Mouse (Mus musculus): ENCODE measurements around the gene Pop7.

The Pop7 gene

DNA sequence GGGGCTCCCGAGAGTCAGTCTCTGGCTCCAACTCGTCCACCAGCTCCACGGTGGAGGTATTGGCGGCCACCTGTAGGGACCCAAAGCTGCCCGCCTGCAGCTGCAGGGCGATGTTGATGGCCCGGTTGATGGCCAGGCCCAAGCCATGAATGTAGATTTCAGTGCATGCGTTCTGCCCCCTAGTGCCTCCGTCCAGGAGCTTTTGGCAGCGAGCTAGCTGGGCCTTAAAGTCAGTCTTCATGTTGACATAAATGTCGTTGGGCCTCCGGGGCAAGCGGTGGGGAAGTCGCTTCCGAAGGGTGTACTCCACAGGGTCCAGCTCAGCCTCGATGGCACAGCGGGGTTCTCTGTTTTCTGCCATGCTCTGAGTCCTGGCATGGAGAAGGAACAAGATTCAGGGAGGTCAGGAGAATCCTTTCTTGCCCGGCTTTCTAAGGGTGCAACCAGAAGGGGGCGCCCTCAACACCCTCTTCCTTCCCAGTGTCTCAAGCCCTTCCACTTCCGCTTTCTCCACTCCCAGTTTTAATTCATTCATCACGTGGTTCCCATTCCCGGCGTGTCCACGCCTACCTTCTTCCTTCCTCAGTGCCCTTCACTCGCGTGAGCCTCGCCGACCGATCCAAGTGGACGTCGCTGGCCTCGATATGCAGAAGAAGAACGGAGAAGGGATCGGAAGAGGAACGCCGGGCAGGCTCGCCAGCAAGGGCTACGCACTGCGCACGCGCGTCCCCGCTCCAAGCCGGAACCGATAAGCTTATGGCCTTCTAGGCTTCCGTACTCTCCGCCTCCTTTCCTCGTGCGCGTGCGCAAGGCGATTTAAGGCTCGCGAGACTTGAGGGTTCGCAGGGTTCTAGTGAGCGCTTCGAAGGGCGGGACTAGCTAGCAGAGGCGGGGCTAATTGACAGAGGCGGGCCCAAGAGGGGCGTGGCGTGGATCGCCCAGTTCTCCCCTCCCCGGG is at the start of gene Pop7:
Pop7 (minus strand) TSS at position 810 of the 958 bp plus-strand sequence.
- peak; percentile 100 for DNase-seq

DNA sequence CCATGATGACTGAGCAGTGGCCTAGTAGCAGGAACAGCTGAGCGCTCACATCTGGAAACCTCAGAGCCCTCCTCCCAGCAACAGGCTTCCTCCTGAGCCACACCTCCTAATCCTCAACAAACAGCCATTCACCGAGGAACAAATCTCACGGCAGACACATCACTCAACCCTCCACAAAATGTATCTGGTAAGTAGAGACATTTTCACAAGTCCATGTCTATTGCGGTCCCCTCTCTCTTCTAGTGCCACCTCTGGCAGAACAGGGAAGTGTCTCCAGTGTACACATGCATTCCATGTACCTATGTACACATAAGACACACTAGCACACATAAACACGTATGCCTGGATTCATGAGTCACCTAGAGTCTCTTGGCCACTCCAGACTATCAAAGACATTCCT is 48.8 kb upstream of the Pop7 start:
- no peak for DNase-seq

DNA sequence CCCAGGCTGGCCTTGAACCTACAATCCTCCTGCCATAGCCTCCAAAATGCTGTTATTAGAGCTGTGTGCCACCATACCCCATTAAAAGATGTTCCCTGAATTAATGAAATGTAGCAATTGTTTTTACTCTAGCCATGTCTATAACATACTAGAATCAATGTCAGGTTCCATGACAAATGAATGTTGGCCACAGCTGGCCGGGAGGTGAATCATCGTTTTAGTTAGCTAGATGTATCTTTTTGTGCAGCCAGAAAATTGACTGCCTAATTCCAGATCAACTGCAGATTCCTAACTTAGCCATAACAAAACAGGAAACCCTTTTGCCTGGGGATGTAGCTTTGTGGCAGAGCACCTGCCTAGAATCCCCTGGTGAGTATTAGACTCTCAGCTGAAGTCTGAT is 47.5 kb upstream of the Pop7 start:
- no peak for DNase-seq

DNA sequence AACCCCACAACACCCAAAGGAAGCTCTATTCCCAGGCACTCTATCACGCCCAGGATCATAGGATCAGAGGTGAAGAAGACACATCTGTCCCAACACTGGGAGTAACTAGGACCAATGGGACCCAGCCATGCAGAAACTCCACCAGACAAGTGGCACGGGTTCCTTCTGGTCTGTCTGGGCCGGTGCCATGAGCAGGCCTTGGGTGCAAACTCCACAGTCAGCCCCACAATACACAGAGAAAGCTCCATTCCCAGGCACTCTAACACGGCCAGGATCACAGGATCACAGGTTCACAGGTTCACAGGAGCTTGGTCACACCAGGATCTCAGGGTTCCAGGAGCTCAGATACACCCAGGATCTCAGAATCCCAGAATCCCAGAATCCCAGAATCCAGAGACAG is 43.3 kb upstream of the Pop7 start:
- DNase-seq, result no peak

DNA sequence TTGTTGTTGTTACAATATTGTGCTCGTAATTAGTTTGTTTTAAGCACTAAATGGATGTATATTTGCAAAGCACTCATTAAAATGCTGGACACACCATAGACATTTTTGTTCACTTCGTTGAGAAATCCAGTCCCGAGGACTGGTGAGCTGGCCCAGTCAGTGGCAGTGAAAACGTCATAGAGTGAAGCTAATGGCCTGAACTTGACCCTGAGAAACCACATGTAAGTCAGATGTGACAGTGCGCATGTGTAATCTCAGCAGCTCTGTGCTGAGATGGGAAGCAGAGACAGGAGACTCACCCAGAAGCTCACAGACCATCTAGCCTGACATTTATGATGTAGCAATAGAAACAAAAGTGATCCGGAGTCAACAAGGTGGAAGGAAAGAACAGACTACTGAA is 42.6 kb upstream of the Pop7 start:
- no peak for DNase-seq

DNA sequence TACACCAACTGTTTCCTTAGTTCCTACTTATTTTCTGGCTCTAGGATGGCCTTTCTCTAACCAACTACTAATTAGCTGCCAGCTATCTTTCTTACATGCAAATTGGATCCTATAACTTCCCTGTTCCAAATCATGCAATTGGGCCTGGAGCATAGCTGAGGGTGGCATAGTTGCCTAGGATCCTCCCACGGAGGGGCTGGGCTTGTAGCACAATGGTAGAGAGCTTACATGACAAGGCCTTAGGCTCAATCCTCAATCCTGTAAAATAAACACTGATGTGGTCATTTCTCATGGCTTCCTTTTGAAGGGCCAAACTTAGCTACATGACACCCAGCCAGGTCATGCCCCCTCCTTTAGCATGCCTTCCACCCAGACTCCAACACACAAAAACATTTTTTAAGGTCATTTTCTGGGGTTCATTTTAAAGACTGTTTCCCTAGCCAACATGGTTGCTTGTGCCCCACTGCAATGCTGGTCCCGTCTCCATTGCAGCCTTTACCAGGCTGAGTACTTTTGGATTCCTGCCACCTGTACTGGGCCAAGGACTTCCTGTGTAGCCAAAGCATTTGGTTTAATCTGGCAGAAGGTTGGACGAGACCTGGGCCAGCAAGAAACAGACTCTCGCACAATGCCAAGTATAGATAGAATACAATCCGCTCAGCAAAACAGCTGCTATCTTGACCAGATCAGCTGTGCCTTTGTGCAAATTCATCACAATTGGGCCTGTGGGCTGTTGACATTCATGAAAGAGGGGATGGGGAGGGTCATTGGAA is 39.6 kb upstream of the Pop7 start:
- peak; percentile 75 for DNase-seq

DNA sequence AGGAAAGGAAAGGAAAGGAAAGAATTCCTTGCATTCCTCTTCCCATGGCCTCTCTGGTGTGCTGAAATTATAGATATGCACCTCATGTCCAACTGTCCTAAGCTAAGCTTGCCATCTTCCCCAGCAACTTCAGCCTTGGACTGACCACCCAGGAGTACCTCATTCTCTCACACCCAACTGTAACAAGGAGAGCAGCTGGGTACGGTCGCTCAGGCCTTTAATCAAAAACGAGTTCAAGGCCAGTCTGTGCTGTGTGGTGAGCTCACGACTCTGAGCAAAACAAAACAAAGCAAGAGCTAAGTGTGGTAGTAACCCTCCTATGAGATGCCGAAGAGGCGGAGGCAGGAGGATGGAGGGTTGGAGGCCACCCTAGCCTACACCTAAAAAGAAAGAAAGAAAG is 38.7 kb upstream of the Pop7 start:
- no peak for DNase-seq

DNA sequence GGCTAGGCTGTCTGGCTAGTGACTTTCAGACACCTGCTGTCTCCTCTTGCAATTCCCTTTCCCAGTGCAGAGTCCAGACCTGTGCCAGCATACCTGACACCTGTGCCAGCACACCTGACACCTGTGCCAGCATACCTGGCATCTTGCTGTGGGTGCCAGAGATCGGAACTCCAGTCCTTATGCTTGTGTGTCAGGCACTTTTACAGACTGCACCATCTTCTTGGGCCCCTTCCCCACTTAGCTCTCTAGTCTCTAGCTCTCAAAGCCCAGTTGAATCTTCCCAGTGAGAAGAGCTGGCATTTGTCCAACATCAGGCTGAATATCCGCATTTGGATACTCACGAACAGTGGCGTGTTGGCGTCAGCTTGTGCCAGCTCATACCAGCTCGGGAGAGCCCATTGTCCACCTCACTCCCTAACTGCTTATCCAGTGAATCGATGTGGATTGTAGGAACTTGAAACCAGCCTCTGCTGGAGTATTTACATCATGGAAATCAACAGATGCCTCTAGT is 37.0 kb upstream of the Pop7 start:
- peak; percentile 73 for DNase-seq

DNA sequence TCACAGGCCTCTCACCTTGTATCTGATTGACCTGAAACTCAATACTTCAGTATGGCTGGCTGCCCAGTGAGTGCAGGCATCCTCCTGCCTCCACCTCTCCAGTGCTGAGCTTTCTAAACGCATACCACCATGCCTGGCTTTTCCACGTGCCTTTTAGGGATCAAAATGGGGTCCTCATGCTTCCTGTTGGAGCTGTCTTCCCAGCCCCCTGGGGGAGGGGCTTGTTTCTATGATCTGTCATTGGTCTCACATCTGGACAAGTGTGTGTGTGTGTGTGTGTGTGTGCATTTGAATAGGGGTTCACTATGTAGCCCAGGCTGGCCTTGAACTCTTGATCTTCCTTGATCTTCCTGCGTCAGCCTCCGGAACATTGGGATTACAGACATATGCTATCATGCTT is 35.1 kb upstream of the Pop7 start:
- peak; percentile 18 for DNase-seq

DNA sequence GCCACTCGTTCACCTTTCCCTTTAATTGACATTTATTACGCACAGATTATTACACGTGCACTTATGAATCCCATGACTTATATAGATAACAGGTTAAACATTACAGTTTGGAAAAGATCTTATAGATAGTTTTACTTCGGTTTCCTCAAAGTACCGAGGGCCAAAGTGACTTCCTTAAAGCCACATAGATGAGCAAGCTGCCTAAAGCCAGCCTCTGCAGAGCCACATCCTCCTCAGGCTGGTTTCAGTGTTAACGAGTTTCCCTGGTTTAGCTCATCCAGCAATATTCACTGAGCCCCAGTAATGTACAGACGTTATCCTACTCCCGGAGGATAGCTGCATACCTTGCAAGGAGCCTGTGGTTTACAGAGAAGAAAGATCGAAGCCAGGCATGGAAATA is 33.0 kb upstream of the Pop7 start:
- DNase-seq, result no peak

DNA sequence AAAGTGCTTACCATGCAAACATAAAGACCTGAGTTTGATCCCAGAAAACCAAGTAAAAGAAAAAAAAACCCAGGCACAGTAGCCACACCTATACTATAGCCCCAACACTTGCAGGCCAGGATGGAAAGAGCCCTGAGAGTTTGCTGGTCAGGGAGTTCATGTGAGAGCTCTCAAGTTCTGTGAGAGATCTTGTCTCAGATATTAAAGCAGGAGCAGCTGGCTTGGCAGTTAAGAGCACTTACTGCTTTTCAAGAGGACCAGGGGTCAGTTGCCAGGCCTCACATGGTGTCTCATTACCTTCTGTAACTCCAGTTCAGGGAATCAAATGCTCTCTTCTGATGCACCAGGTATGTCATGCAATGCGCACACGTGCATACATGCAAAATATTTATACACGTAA is 32.4 kb upstream of the Pop7 start:
- DNase-seq, result no peak

DNA sequence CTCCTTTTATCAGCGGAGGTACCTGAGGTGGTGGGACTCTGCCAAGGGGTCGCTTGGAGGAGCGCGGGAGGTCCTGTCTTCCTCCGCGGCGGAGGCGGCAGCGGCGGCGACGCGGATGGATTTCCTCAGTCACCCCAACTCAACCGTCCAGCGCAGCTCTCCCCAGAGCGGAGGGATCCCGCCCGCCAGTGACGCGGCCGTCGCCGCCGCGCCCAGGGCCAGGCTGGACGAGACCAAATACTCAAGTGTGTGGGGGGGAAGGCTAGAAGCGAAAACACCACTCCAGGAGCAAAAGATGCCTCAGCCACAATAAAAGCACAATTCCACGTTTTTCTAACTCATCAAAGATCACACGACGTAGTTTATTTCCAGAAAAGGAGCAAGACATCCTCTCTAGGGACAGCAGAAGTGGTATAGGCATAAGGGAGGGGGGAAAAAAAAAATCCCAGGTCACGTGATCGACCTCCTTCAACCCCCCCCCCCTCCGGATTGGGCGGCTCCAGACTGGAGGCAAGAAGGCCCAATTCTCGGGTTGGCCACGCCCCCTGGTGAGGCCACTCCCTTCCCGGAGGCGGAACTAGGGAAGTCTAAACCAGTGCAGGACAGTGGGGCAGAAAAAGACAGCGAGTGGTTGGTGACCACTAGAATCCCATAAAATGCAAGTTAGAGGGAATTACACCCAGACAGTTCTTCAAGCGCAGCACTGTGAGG is 31.0 kb upstream of the Pop7 start, which contains the start of the genes Epo and Gnb2:
Epo (minus strand) TSS at position 126 of the 711 bp plus-strand sequence.
Gnb2 (minus strand) TSS at position 394 of the 711 bp plus-strand sequence.
- DNase-seq, result peak; percentile 99

DNA sequence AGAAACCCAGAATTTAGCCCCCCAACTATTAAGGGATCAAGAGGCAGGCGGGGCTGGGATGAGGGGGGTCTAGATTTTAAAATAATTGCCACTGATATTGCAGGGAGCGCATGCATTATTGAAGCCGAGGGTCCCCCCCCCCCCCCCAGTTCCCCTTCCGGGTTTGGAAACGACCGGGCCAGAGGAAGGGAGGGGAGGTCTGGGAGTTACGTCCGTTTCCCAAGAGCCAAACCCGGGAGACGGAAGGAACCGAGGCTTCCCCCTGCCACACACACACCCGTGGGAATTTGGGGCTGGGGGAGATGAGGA is 30.4 kb upstream of the Pop7 start:
- DNase-seq, result no peak

DNA sequence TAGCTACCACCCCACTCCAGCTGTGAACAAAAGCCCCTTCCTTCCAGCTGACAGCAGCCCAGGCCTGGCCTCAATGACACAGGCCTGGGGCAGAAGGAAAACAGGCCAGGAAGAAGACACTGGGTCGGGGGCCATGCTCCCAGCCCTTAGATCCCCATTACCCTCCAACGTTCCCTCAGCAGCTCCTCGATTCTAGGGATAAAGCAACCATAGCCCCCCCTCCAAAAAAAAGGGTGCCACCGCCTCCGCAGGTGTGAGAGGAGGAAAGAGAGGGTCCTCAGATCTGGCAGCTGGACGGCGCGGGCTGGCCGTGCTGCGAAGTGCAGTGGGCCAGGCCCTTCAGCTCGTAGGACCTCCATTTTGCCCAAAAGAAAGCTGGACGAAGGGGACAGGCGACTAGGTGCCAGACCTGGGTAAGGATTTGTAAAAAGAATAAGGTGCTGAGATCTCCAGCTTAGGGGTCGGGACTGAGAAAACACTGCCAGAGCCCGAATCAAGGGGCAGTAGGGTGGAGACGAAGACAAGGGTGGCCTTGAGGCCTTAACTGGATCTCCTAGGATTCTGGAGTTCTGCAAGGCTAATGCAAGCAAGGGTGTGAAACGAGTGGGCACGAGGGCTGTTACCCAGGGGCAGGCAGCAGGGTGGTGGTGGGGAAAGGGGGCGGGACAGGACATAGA is 30.0 kb upstream of the Pop7 start:
- no peak for DNase-seq

DNA sequence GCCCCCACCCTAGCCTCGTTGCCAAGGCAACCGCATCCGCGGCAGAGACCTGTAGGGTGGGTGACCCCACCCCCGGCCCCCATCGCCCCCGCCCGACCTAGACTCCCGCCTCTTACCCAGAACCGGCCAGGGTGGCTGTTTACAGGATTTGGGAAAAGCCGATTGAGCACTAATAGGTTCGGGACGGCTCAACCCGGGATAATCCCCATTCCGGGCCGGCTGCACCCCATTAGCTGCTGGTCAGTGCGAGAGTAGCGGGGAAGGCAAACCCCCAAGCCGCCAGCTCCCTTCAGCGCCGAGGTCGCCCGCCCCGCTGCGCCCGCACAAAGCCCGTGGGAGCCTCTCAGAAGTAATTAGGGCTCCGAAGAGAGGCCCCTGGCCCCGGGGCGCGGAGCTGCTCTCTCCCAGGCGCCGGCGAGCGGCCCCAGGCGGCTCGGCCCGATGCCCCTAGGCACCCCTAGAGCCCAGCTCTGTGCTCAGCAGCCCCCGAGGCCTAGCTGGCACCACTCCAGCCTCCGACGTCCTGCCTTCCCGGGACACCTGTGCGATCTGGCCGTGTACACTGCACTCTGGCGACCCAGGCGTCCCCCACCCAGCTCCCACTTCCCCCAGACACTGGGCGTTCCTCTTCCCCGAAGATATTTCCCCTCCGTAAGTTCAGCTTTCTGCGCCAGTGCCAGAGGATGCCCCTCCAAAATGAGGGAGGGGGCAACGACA is 29.3 kb upstream of the Pop7 start:
- DNase-seq, result peak; percentile 69

DNA sequence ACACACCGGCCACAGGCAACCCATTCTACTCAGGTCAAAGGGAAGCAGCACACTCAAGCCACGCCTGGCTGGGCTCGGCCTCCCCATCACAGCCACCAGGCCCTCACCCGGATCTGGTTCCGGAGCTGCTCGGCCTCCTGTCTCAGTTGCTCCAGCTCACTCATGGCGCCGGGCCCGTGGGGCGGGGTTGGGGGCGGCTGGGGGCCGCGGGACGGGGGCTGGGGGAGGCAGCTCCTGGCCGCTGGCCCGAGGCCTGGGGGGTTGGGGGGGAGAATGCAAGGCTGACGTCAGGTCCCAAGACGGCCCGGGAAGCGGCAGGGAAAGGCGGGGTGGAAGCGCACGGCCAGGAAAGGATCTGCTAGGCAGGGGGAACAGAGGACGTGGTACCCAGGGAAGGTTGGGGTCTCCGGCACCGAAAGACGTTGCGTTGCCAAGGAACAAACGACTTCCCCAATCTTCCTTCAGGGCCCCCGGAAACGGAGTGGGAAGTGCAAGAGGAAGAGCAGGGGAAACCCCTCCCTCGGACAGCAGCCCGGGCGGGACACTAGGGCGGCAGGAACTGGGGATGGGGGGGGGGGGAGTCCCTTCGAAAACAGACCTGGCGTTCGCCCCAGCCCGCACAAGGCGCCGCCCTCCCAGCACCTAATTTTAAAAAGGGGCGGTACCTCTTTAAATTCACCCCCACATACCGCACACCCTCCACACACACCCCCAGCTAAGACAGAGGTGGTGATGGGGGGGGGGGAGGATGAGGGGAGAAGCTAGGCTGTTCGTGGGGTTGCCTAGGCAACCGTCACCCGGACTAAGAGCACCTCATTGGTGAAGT is 28.5 kb upstream of the Pop7 start:
- DNase-seq, result peak; percentile 55

DNA sequence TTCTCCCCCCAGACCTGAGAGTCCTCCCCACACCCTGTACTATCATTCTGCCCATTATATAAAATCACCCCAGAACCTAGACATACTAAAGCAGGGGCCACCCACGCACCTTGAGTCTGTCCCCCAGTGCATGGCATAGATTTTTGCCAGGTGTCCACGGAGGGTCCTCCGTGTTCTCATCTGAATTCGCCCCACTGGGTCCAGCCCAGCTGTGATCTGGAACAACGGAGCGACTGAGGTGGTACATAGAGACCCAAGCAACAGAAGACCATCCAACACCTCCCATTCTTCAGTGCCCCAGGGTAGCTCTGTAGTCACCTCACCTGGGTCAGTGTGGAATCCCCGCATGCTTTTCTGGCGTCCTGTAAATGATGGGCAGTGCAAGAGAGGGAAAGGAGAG is 27.8 kb upstream of the Pop7 start:
- DNase-seq, result no peak

DNA sequence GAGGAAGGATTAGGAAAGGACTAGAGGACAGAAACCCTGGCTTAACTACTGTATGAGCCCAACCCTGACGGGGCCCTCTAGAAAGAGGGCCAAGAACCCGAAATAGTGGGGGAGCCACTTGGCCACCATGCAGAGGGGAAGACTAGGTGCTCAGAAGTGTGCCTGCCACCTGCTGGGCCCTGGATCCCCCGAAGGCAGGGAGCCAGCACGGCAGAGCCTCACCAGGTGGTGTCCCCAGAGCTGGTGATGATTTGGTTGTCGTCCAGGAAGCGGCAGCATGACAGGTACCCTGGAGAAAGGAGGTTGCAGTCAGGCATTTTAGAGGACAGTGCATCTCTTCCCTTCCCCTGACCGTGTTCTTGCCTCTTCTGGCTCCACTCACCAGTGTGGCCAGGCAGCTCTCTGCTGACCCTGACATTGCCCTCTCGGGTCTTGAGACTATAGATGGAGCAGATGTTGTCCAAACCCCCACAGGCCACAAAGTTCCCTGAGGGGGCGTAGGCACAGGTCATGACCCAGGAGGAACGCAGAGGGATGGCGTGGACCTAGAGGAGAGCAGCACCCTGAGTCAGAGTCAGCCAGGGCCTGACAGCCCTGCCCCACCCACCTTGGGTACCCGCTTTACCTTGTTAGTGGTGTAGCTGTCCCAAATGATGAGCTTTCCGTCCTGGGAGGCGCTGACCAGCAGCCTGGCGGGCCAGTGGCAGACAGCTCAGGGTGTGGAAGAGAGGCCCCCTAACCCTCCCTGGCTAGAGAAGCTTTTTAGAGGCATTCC is 27.1 kb upstream of the Pop7 start:
- no peak for DNase-seq

DNA sequence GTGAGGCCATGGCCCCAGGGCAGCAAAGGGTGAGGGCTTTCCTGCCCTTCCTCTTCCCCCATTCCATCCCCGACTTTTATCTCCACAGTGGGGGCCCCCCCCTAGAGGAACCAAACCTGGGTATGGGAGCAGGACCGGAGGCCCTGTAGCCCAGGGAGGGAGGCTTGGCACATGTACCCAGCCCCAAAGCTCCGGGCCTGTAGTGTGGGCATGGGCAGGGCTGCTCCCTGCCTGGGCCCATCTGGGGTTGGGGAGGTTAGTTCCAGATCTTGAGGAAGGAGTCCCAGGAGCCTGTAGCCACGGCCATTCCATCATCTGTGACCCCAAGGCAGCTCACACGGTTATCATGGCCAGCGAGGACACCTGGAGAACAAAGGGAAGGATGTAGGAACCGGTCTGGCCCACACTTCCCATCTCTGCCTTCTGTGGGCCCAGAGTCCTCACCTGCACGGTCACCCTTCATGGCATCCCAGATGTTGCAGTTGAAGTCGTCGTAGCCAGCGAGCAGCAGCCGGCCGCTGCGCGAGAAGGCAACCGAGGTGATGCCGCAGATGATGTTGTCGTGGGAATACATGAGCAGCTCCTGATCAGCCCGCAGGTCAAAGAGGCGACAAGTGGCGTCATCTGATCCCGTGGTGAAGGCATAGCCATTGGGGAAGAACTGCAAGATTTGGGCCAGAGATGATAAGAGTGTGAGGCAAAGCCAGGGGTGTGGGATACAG is 26.1 kb upstream of the Pop7 start:
- DNase-seq, result no peak
